Mouse (Mus musculus) cortical plate, adult 2 months (tissue): ENCODE results near the gene Wdfy1. TPM values are rescaled to one million over a fixed set of nuclear protein-coding genes. Genes with fewer than 3 reads are reported as not detected.

Experiments used
- H3K27ac ChIP-seq: fragments of 200-500 bp; 2 replicates; pipeline ENCODE4 v1.5.1; 2012; ENCODE audit warnings: low read length, control low read depth, inconsistent platforms; ENCODE audit not compliant: insufficient read depth
- H3K4me1 ChIP-seq: fragments of 200-500 bp; 2 replicates; pipeline ENCODE4 v1.6.1; 2011; ENCODE audit warnings: low read length; ENCODE audit not compliant: control insufficient read depth, insufficient read depth
- H3K4me3 ChIP-seq: fragments of 200-500 bp; 2 replicates; pipeline ENCODE4 v1.5.1; 2011; ENCODE audit warnings: mild to moderate bottlenecking, low read length, control low read depth; ENCODE audit not compliant: insufficient read depth
- CTCF ChIP-seq: fragments of 200-500 bp; IDR thresholded peaks from 2 replicates; pipeline ENCODE4 v1.5.1; 2011; ENCODE audit warnings: mild to moderate bottlenecking, control low read depth, low read length; ENCODE audit not compliant: insufficient read depth; ENCODE audit errors: extremely low read depth
- POLR2A ChIP-seq: fragments of 200-500 bp; IDR thresholded peaks from 2 replicates; pipeline ENCODE4 v1.6.1; 2011; ENCODE audit warnings: mild to moderate bottlenecking, low read length, control low read depth; ENCODE audit not compliant: insufficient read depth; ENCODE audit errors: extremely low read depth
- polyA plus RNA-seq: library from polyadenylated mRNA; depleted of rRNA; stranded (reverse); fragments of >200 nt; gene quantifications from 2 replicates; pipeline ENCODE4 v1.2.3, GENCODE M21; 2012

The Wdfy1 gene
- polyA plus RNA-seq, 1 experiment, result 24.5 TPM

DNA sequence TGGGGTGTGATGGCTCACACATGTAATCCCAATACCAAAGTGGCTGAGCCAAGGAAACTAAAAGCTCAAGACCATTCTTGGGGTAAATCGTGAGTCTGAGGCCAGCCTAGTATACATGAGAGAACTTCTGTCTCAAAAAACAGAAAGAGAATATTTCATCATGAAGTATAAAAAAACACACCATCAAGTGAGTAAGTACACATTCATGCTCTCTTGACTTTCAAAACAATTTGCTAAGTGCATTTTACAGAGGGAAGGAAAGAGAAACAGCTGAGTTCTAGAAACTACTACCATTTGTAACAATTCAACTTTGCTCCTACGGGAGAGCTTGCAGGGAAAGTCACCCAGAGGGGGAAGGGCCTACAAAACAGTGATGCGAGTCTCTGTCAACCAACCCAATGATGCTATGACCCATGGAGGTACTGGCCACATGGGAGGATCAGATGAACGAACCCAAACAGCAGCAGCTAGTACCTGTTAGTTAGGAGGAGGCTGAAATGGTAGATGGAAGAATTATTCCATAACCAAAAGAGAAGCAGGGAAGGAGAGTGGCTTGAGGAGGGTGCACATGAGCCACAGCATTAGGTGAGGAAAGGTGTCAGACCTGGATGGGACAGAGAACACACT, 23.1 kb downstream of the Wdfy1 start:
- no peak overlapping the region for H3K27ac ChIP-seq
- no peak for TF ChIP-seq CTCF
- TF ChIP-seq POLR2A, result no peak
- peaks cover 2% of the 10 kb centered on the region for H3K4me1 ChIP-seq
- H3K4me3 ChIP-seq, result no peak overlapping the region

DNA sequence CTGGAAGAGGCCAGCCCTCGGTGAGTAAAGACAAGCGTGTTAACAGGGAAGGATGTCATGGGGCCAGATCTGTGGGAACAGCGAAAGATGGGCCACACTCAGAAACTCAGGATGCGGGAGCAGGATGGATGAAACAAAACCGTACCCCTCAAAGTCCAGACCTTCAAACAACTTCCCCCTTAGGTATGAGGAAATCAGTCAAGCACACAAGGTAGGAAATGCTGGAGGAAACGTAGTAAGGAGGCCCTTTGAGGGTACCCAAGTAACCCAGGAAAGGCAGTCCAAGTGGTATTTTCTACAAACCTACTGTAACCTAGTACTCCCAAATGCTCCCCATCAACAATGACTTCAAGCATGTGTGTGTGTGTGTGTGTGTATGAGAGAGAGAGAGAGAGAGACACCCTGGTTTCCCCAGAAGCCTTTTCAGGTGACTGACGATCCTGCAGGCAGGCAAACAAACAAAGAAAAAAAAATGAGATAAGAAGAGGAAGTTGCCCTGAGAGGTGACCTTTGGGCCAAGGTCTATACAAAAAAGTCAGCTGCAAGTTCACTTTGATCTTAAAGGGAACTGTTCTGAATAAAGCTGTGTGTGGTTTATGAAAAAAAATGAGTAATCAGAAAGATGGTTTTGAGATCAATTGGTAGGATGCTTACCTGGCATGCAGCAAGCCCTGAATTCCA, 23.8 kb downstream of the Wdfy1 start:
- no peak overlapping the region for H3K4me3 ChIP-seq
- H3K27ac ChIP-seq, result no peak overlapping the region
- TF ChIP-seq POLR2A (no peak), CTCF (no peak)
- peaks cover 2% of the 10 kb centered on the region for H3K4me1 ChIP-seq

DNA sequence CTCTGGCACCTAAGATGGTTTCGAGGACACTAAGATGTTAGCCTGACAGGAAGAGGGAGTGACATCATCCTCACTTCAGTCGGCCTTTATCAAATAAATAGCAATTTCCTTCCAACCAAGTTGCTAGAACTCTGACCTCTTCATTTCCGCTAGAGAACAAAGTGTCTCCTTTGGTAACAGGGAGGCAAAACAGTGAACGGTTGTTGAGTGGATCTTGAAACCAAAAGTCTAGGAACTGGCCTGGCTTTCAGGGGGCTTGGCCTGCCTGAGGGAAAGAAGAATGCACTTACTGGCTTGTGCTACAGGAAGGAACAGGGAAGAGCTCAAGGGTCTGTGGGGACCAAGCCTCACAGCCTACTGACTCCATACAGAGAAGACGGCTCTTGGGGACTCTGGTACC, 24.8 kb downstream of the Wdfy1 start:
- no peak overlapping the region for H3K27ac ChIP-seq
- TF ChIP-seq POLR2A (no peak), CTCF (no peak)

DNA sequence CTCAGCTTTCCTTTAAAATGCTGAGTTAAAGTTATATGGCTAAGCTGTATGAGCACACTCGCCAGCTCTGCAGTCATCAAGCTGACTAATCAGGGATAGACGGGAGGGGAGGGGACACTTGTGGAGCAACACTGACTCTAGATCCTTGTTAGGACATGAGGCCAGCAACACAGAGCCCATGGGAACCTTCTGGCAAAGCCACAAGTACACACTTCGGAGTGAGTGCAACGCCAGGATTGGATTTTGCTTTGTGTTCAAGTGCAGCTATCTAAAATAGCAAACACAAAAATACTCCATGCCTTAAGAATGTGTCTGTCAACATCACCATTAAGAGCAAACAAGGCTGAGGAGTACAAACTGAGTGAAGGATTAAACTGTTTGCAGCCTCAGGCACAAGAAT, 29.9 kb downstream of the Wdfy1 start:
- no peaks in the 10 kb centered on the region; the same call in 1 of the 2 replicates for H3K4me1 ChIP-seq
- TF ChIP-seq CTCF (no peak), POLR2A (no peak)
- H3K4me3 ChIP-seq, result no peak overlapping the region
- H3K27ac ChIP-seq, result no peak overlapping the region

More for the DNA sequence above, 24.8 kb downstream of the Wdfy1 start:
- Histone ChIP-seq H3K4me3 (no peak overlapping the region), H3K4me1 (peaks cover 2% of the 10 kb centered on the region)

DNA sequence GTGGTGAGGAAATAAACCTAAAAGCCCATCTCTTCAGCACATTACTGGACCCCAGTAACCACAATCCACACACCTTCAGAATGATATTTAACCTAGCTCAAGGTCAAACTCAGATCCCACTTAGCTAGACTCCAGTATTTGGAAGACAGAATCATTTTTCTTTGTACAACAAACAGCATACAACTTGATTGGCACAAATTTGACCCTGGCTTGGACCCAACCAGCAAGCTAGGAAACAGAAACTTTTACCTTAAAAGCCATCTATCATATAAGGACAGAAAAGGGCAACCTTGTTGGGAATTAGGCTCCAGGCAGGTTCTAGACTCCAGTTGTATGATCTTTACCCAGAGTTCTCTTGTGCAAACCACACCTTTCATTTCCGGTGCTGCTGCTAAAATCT, 32.6 kb downstream of the Wdfy1 start:
- TF ChIP-seq POLR2A (no peak), CTCF (no peak)
- H3K4me3 ChIP-seq, result no peak overlapping the region
- H3K4me1 ChIP-seq, result no peaks in the 10 kb centered on the region
- H3K27ac ChIP-seq, result no peak overlapping the region

DNA sequence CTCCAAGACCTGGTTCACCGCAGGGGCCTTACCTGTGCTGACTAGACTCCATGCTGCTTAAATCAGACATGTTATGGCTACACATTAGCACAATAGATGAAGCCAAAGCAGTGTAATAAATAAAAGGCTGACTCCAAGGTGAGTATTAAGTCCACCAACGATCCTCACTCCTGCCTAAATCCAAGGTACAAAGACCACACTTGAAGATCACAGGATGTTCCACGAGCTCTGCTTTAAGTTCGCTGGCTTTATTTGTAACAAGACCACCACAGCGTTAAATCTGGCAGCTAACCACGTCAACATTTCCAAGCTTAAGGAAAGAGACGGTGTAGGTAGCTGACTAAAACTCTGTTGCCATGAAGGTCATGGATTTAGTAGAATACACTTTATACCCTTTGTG, 33.0 kb downstream of the Wdfy1 start:
- Histone ChIP-seq H3K4me3 (no peak overlapping the region), H3K4me1 (no peaks in the 10 kb centered on the region), H3K27ac (no peak overlapping the region)
- no peak for TF ChIP-seq POLR2A
- no peak for TF ChIP-seq CTCF

DNA sequence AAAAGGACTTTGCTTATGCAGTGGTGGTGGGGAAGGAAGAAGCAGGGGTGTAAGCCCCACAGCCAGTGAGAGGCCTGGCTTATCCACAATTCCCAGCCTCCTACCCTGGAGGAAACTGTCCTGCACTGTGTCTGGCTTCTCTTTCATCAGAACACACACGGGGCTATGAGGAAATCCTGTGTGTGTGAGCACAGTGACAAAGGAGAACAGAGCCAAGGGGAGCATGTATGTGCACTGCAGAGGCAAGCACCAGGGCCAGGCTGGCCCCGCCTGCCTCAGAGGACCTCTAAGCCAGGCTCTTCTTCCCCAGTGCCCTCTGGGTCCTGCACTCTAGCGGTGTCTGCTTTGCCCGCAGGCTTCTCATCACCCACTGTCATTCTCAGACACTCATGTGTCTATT, 34.9 kb downstream of the Wdfy1 start:
- no peaks in the 10 kb centered on the region for H3K4me1 ChIP-seq
- no peak for TF ChIP-seq CTCF
- TF ChIP-seq POLR2A, result no peak
- H3K4me3 ChIP-seq, result no peak overlapping the region
- no peak overlapping the region for H3K27ac ChIP-seq

DNA sequence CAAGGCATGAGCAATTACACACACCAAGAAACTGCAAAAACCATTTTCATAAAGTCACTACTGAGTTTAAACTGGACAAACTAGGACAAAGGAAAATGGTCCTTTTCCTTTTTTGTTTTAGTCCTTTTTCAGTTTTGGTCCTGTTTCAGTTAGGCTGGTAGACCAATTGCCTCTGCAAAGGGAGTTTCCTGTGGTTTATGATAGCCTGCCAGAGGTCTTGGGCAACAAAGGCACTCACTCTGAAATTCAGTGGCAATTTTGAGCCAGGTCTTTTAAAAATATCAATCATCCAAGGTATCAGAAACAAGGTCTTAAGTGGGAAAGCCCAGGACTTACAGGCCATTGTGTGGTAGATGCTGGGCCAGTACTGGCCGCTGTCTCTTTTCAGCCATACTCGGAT, 36.2 kb downstream of the Wdfy1 start:
- H3K27ac ChIP-seq, result no peak overlapping the region
- no peaks in the 10 kb centered on the region for H3K4me1 ChIP-seq
- no peak overlapping the region for H3K4me3 ChIP-seq
- no peak for TF ChIP-seq POLR2A
- no peak for TF ChIP-seq CTCF

DNA sequence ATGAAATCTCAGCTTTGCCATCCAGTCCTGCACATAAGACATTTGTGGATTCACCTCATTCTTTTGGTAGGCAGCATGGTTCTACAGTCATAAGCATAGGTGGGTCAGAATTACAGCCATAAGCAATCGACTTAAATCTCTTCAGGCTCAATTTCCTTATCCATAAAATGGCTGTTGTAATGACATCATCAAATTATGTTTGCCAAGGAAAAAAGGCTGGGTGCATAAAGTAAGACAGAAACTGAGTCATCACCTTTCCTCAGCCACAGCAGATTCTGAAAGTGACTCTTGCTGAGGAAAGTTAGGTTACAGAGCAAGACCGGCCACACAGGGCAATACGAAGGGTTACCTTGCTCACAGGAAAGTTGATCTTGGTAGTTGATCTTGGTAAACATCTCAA, 39.5 kb downstream of the Wdfy1 start:
- no peaks in the 10 kb centered on the region for H3K4me1 ChIP-seq
- TF ChIP-seq CTCF, result no peak
- TF ChIP-seq POLR2A, result no peak
- H3K4me3 ChIP-seq, result no peak overlapping the region
- H3K27ac ChIP-seq, result no peak overlapping the region

DNA sequence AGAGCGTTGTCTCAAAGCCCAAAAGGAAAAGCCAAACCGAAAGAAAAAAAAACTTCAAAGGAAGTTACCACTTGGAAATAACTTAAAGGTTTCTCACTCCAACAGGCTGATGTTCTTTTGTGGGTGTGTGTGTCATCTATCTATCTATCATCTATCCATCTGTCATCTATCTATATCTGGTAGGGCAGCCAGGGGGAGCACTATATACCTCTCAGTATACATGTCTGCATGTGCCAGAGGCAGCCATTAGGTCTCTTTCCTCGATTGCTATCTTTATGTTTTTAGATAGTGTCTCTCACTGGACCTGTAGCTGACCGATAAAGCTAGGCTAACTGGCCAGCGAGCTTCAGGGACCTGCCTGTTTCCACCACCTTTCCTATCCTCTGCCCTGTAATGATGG, 41.1 kb downstream of the Wdfy1 start:
- H3K4me1 ChIP-seq, result no peaks in the 10 kb centered on the region
- H3K27ac ChIP-seq, result no peak overlapping the region
- no peak for TF ChIP-seq POLR2A
- TF ChIP-seq CTCF, result no peak
- no peak overlapping the region for H3K4me3 ChIP-seq
